Mouse (Mus musculus) brain, adult 10 weeks (tissue): ENCODE measurements around the gene Sec31b. TPM values are rescaled to one million over a fixed set of nuclear protein-coding genes. Genes with fewer than 3 reads are reported as not detected.

ENCODE experiments used
- polyA plus RNA-seq: library from polyadenylated mRNA; stranded (reverse); fragments of 350-450 nt; fragmentation: Illumina TruSeq; extraction: RNeasy Lipid Tissue Mini Kit (QIAGEN cat#74804); gene quantifications from one replicate; pipeline ENCODE4 v1.2.3, GENCODE M21; 2015; ENCODE audit warnings: low read depth, low replicate concordance

The Sec31b gene
- 0.28 TPM for polyA plus RNA-seq

DNA sequence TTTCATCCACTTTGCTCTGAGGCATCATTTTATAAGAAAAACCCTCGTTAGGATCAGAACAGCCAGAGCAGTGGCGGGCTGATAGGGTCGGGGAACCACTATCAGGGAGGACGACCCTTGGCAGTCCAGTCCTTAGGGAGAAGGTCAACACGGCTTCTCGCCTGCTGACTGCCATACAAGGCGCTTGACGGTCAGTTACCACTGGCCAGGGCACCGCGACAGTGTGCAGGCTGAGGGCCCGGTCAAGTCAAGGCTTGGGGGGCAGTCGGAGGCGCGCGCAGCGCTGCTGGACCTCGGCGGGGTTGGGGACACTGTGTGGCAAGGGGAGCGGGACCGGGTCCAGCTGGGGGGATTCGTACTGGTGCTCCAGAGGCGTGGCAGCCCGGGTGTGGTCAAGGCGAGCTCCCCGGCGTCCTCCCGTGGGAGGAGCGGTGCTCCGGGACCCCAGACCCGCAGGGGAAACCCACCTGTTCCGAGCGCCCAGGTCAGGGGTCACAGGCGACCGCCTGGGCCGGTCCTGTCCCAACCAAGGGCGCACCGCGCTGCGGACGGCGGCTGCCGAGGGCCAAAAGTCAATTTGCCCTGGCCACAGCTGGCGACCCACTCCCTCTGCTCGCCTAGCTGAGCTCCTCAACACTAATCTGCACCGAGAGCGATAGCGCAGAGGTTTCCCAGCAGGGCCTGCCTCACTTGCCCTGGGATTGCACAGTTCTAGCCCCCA, at the start of gene Sec31b:
TSS of gene Sec31b (minus strand) at position 544 of the 721 bp plus-strand sequence.

DNA sequence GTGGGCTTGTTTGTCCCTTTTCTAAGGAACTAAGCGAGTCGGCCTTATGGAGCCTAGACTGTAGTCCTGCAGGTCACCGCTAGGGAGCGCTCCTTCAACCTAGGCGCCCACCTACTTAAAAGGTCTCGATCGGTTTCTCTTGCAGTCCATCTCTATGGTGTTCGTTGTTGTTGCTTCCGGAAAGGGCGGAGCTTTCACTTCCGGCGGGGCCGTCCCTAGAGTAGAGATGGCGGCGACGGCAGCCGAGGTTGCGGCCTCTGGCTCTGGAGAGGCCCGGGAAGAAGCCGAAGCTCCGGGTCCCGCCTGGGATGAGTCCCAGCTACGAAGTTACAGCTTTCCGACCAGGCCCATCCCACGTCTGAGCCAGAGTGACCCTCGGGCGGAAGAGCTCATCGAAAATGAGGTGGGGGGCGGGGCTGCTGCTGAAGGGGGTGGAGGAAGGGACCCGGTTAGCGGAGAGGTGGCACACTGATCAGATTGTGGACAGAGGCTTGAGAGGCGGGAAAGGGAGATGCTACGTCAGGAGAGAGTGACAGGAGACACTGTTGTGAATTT, 17.1 kb upstream of the Sec31b start, which contains the start of gene Hif1an:
TSS of gene Hif1an (plus strand) at position 199 of the 555 bp plus-strand sequence.

DNA sequence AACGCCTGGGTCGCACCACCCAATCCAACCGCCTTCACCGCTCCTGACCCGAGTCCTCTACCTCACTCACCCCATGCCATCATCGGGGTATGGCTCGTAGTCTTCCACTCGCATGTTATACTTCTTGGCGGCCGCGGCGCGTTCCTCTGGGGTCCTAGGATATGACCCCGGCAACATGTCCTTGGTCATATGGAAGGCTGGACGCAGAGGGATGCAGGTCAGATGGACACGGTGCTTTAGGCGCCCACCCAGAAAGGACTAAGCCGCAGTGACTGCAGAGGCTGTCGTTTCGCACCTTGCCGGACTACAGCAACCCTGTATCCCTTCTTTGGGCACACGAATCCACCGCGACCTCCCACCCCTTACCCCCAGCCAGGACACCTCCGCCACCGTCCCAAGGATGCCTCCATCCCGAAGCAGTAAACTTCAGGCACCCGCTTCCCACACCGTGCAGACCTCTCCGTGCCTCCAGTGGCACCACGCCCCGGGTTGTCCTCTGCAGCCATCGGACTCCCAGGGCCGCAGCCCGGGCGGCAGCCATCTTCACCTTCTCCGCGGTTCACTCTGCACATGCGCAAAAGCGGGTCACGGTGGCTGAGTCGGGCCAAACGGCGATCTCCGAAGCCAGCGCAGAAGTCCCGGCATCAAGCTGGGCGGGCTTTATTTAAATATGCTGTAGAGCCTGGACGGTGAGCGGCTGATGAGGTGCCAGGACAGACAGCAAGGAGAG, 9.4 kb upstream of the Sec31b start, which contains the start of gene Ndufb8:
TSS of gene Ndufb8 (minus strand) at position 580 of the 730 bp plus-strand sequence.

DNA sequence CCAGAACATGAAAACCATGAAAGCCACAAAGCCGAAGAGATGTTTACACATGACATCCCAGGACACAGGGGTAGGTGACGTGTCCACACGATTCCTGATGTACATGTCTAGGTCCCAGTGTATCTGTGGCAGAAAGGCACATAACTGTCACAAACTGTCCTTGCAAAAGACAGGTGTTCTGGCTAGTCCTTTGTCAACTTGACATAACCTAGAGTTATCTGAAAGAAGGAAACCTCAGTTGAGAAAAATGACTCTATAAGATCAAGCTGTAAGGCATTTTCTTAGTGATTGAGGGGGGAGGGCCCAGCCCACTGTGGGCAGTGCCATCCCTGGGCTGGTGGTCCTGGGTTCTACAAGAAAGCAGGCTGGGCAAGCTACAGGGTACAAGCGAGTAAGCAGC, 7.1 kb upstream of the Sec31b start, which contains the start of gene Gm20538:
TSS of gene Gm20538 (minus strand) at position 101 of the 400 bp plus-strand sequence.

DNA sequence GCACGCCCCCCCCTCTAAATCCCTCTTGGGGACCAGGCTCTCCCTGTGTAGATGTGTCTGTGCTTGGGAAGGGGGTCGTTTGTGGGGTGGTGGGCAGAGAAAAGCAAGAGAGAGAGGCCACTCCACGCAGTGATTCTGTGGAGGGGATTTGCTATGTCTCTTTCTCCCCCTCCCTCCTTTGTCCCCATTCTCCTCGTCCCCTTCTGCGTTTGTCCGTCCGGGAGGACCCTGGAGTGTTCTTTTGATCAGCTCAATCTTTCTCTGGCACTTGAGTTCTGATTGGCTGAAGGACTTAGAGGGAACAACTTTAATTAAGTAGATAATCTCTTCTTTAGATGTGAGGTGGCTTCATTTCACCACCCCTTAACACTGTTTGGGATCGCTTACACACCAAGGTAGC, 52.5 kb downstream of the Sec31b start, which contains the start of gene Wnt8b:
TSS of gene Wnt8b (plus strand) at position 345 of the 400 bp plus-strand sequence.

Other genes starting within 250 kb of the Sec31b start
- 0.37 TPM for gene Scd4, start 212.8 kb downstream of the Sec31b start, polyA plus RNA-seq
- gene Scd1, start 138.0 kb downstream of the Sec31b start, polyA plus RNA-seq = 125 TPM
- 0.16 TPM for gene Wnt8b, start 52.4 kb downstream of the Sec31b start, polyA plus RNA-seq
- gene Gm20538, start 7.0 kb upstream of the Sec31b start, polyA plus RNA-seq = not detected
- 681 TPM for gene Ndufb8, start 9.6 kb upstream of the Sec31b start, polyA plus RNA-seq
- 20.2 TPM for gene Hif1an, start 17.0 kb upstream of the Sec31b start, polyA plus RNA-seq
- gene Pax2, start 210.2 kb upstream of the Sec31b start, polyA plus RNA-seq = 0.15 TPM